Mouse (Mus musculus): ENCODE measurements around the gene Eddm3b. TPM values are rescaled to one million over a fixed set of nuclear protein-coding genes. Genes with fewer than 3 reads are reported as not detected.

Gene Eddm3b
- polyA plus RNA-seq, 1 experiment: not detected

- H3K9me3 ChIP-seq (replicated peaks; ENCODE audit: control insufficient read depth, insufficient read depth, low read length, poor library complexity, severe bottlenecking): no peaks in the 10 kb centered on the region
- no peak overlapping the region for H3K4me3 ChIP-seq (ENCODE audit: low read depth, low read length)
- no peaks in the 10 kb centered on the region for H3K36me3 ChIP-seq (ENCODE audit: control insufficient read depth, insufficient read depth, low read length, poor library complexity, severe bottlenecking)
- H3K27ac ChIP-seq (ENCODE audit: insufficient read depth, low read length): no peak overlapping the region
- H3K27me3 ChIP-seq (ENCODE audit: control insufficient read depth, insufficient read depth, low read length, poor library complexity, severe bottlenecking): no peaks in the 10 kb centered on the region
- H3K9ac ChIP-seq (ENCODE audit: low read depth, poor library complexity, severe bottlenecking): no peak overlapping the region
- no peaks in the 10 kb centered on the region for H3K4me1 ChIP-seq (ENCODE audit: control insufficient read depth, insufficient read depth, low read length)
- no peak for TF ChIP-seq EP300 (IDR thresholded peaks at IDR 0.05; ENCODE audit: insufficient read depth, low read depth, low read length)
- no peak for TF ChIP-seq POLR2A (IDR thresholded peaks at IDR 0.05; ENCODE audit: insufficient read depth, low read length)
- no peak for TF ChIP-seq CTCF (IDR thresholded peaks at IDR 0.05; ENCODE audit: low read depth, low read length)
Observed at GRCm38 (mm10) chr14:51131086-51131815, 17.0 kb downstream of the Eddm3b start.

GRCm38 (mm10) chr14:51132372-51132771 lies 18.1 kb downstream of the Eddm3b start:
- H3K36me3 ChIP-seq (ENCODE audit: control insufficient read depth, insufficient read depth, low read length, poor library complexity, severe bottlenecking): no peaks in the 10 kb centered on the region
- TF ChIP-seq POLR2A (IDR thresholded peaks at IDR 0.05; ENCODE audit: insufficient read depth, low read length) (no peak), CTCF (IDR thresholded peaks at IDR 0.05; ENCODE audit: low read depth, low read length) (no peak), EP300 (IDR thresholded peaks at IDR 0.05; ENCODE audit: insufficient read depth, low read depth, low read length) (no peak)
- H3K27ac ChIP-seq (ENCODE audit: insufficient read depth, low read length): no peak overlapping the region
- no peak overlapping the region for H3K9ac ChIP-seq (ENCODE audit: low read depth, poor library complexity, severe bottlenecking)
- no peaks in the 10 kb centered on the region for H3K9me3 ChIP-seq (replicated peaks; ENCODE audit: control insufficient read depth, insufficient read depth, low read length, poor library complexity, severe bottlenecking)
- H3K4me1 ChIP-seq (ENCODE audit: control insufficient read depth, insufficient read depth, low read length): no peaks in the 10 kb centered on the region
- no peak overlapping the region for H3K4me3 ChIP-seq (ENCODE audit: low read depth, low read length)
- no peaks in the 10 kb centered on the region for H3K27me3 ChIP-seq (ENCODE audit: control insufficient read depth, insufficient read depth, low read length, poor library complexity, severe bottlenecking)

- no peak overlapping the region for H3K4me3 ChIP-seq (ENCODE audit: low read depth, low read length)
- H3K36me3 ChIP-seq (ENCODE audit: control insufficient read depth, insufficient read depth, low read length, poor library complexity, severe bottlenecking): no peaks in the 10 kb centered on the region
- no peaks in the 10 kb centered on the region for H3K27me3 ChIP-seq (ENCODE audit: control insufficient read depth, insufficient read depth, low read length, poor library complexity, severe bottlenecking)
- no peak overlapping the region for H3K27ac ChIP-seq (ENCODE audit: insufficient read depth, low read length)
- TF ChIP-seq POLR2A (IDR thresholded peaks at IDR 0.05; ENCODE audit: insufficient read depth, low read length) (no peak), CTCF (IDR thresholded peaks at IDR 0.05; ENCODE audit: low read depth, low read length) (no peak), EP300 (IDR thresholded peaks at IDR 0.05; ENCODE audit: insufficient read depth, low read depth, low read length) (no peak)
- H3K9ac ChIP-seq (ENCODE audit: low read depth, poor library complexity, severe bottlenecking): no peak overlapping the region
- peaks cover 3% of the 10 kb centered on the region; the same call in 1 of the 2 replicates for H3K9me3 ChIP-seq (replicated peaks; ENCODE audit: control insufficient read depth, insufficient read depth, low read length, poor library complexity, severe bottlenecking)
- H3K4me1 ChIP-seq (ENCODE audit: control insufficient read depth, insufficient read depth, low read length): no peaks in the 10 kb centered on the region
Observed at GRCm38 (mm10) chr14:51140342-51140741, 26.1 kb downstream of the Eddm3b start.

- Histone ChIP-seq H3K27me3 (ENCODE audit: control insufficient read depth, insufficient read depth, low read length, poor library complexity, severe bottlenecking) (no peaks in the 10 kb centered on the region), H3K9ac (ENCODE audit: low read depth, poor library complexity, severe bottlenecking) (no peak overlapping the region), H3K9me3 (replicated peaks; ENCODE audit: control insufficient read depth, insufficient read depth, low read length, poor library complexity, severe bottlenecking) (peaks cover 3% of the 10 kb centered on the region; the same call in 1 of the 2 replicates), H3K4me1 (ENCODE audit: control insufficient read depth, insufficient read depth, low read length) (peaks cover 3% of the 10 kb centered on the region), H3K36me3 (ENCODE audit: control insufficient read depth, insufficient read depth, low read length, poor library complexity, severe bottlenecking) (no peaks in the 10 kb centered on the region), H3K4me3 (ENCODE audit: low read depth, low read length) (no peak overlapping the region), H3K27ac (ENCODE audit: insufficient read depth, low read length) (no peak overlapping the region)
- no peak for TF ChIP-seq POLR2A (IDR thresholded peaks at IDR 0.05; ENCODE audit: insufficient read depth, low read length)
Observed at GRCm38 (mm10) chr14:51142119-51142518, 27.9 kb downstream of the Eddm3b start.

GRCm38 (mm10) chr14:51142568-51142967 lies 28.3 kb downstream of the Eddm3b start:
- Histone ChIP-seq H3K9ac (ENCODE audit: low read depth, poor library complexity, severe bottlenecking) (no peak overlapping the region), H3K27ac (ENCODE audit: insufficient read depth, low read length) (no peak overlapping the region), H3K27me3 (ENCODE audit: control insufficient read depth, insufficient read depth, low read length, poor library complexity, severe bottlenecking) (no peaks in the 10 kb centered on the region), H3K4me3 (ENCODE audit: low read depth, low read length) (no peak overlapping the region), H3K4me1 (ENCODE audit: control insufficient read depth, insufficient read depth, low read length) (peaks cover 3% of the 10 kb centered on the region), H3K36me3 (ENCODE audit: control insufficient read depth, insufficient read depth, low read length, poor library complexity, severe bottlenecking) (no peaks in the 10 kb centered on the region), H3K9me3 (replicated peaks; ENCODE audit: control insufficient read depth, insufficient read depth, low read length, poor library complexity, severe bottlenecking) (peaks cover 3% of the 10 kb centered on the region; the same call in 1 of the 2 replicates)
- no peak for TF ChIP-seq EP300 (IDR thresholded peaks at IDR 0.05; ENCODE audit: insufficient read depth, low read depth, low read length)
- TF ChIP-seq POLR2A (IDR thresholded peaks at IDR 0.05; ENCODE audit: insufficient read depth, low read length): no peak
- TF ChIP-seq CTCF (IDR thresholded peaks at IDR 0.05; ENCODE audit: low read depth, low read length): no peak

- Histone ChIP-seq H3K36me3 (ENCODE audit: control insufficient read depth, insufficient read depth, low read length, poor library complexity, severe bottlenecking) (no peaks in the 10 kb centered on the region), H3K9ac (ENCODE audit: low read depth, poor library complexity, severe bottlenecking) (no peak overlapping the region), H3K27me3 (ENCODE audit: control insufficient read depth, insufficient read depth, low read length, poor library complexity, severe bottlenecking) (no peaks in the 10 kb centered on the region), H3K4me3 (ENCODE audit: low read depth, low read length) (no peak overlapping the region), H3K4me1 (ENCODE audit: control insufficient read depth, insufficient read depth, low read length) (peaks cover 3% of the 10 kb centered on the region), H3K27ac (ENCODE audit: insufficient read depth, low read length) (no peak overlapping the region), H3K9me3 (replicated peaks; ENCODE audit: control insufficient read depth, insufficient read depth, low read length, poor library complexity, severe bottlenecking) (peaks cover 3% of the 10 kb centered on the region; the same call in 1 of the 2 replicates)
- TF ChIP-seq EP300 (IDR thresholded peaks at IDR 0.05; ENCODE audit: insufficient read depth, low read depth, low read length) (no peak), CTCF (IDR thresholded peaks at IDR 0.05; ENCODE audit: low read depth, low read length) (no peak), POLR2A (IDR thresholded peaks at IDR 0.05; ENCODE audit: insufficient read depth, low read length) (no peak)
Observed at GRCm38 (mm10) chr14:51143287-51143686, 29.1 kb downstream of the Eddm3b start.
